Mouse (Mus musculus): ENCODE data around the gene Foxn4. TPM values are rescaled to one million over a fixed set of nuclear protein-coding genes. Genes with fewer than 3 reads are reported as not detected.
A peak's percentile ranks its signal among the peaks of the same experiment; 100 is the strongest.

Foxn4 gene
- polyA plus RNA-seq, 1 experiment from 2014 or later: not detected

DNA sequence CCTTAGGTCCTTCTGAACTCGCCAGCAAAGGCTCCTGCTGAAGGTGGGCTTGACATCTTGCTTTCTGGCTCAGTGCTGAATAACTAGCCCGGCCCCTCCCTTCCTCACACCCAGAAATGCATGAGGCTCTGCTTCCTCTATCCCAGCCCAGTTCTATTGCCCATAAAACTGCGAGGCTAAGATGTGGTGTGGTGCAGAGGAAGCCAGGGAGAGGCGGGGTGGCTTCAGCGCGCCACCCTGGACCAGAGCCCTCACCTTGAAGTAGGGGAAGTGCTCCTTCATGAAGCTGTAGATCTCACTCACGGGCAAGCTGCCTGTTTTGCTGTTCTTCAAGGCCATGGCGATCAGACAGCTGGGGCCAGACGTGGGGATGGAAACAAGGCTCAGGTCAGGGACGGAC, 14.1 kb downstream of the Foxn4 start:
- 65% methylated on average over 10 of the region's 10 CpGs for WGBS
- no peak for TF ChIP-seq CTCF (IDR thresholded peaks at IDR 0.05; ENCODE audit: low read depth)
- TF ChIP-seq EP300 (optimal IDR thresholded peaks at IDR 0.05): no peak
- DNase-seq (ENCODE audit: low spot score): no peak

DNA sequence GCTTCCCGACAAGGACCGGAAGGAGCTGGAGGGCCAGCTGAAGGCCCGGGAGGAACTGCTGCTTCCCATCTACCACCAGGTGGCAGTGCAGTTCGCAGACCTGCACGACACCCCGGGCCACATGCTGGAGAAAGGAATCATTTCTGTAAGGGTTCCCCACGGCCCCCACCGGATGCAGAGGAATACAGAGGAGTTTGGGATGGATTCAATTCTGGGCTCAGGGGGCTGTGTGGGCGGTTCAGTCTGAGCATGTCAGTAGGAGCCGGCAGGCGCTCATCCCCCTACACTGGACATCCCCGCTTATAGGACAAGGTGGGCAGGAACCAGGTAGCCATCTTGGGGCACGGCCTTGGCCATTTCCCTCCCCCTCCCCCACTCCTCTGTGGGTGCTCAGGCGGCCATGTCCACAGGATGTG, 25.4 kb downstream of the Foxn4 start:
- H3K36me3 ChIP-seq (ENCODE audit: control insufficient read depth, insufficient read depth, low read length): no peaks in the 10 kb centered on the region
- WGBS: 18% methylated on average over 14 of the region's 14 CpGs
- TF ChIP-seq CTCF (IDR thresholded peaks at IDR 0.05; ENCODE audit: low read depth) (peak; percentile 94), EP300 (optimal IDR thresholded peaks at IDR 0.05) (no peak)
- no peak overlapping the region for H3K4me2 ChIP-seq (replicated peaks; ENCODE audit: low read depth)
- H3K27ac ChIP-seq (replicated peaks): no peak overlapping the region
- H3K9ac ChIP-seq (ENCODE audit: low read length): no peak overlapping the region
- ATAC-seq (ENCODE audit: low FRiP score, low TSS enrichment): peak; percentile 61
- no peaks in the 10 kb centered on the region for H3K9me3 ChIP-seq (ENCODE audit: control insufficient read depth, low read length)
- H3K4me3 ChIP-seq (ENCODE audit: low read depth, low read length): no peak overlapping the region
- DNase-seq (ENCODE audit: low spot score): peak; percentile 82
- no peaks in the 10 kb centered on the region for H3K4me1 ChIP-seq (replicated peaks; ENCODE audit: control insufficient read depth, insufficient read depth)
- no peaks in the 10 kb centered on the region for H3K27me3 ChIP-seq (ENCODE audit: control insufficient read depth, insufficient read depth, low read length)

More for the DNA sequence above, 14.1 kb downstream of the Foxn4 start:
- Histone ChIP-seq H3K27me3 (ENCODE audit: control insufficient read depth, insufficient read depth, low read length) (no peaks in the 10 kb centered on the region), H3K36me3 (ENCODE audit: control insufficient read depth, insufficient read depth, low read length) (no peaks in the 10 kb centered on the region), H3K4me1 (replicated peaks; ENCODE audit: control insufficient read depth, insufficient read depth) (no peaks in the 10 kb centered on the region), H3K4me3 (ENCODE audit: low read depth, low read length) (no peak overlapping the region), H3K4me2 (replicated peaks; ENCODE audit: low read depth) (no peak overlapping the region), H3K9ac (ENCODE audit: low read length) (no peak overlapping the region), H3K9me3 (ENCODE audit: control insufficient read depth, low read length) (no peaks in the 10 kb centered on the region), H3K27ac (replicated peaks) (no peak overlapping the region)
- no peak for ATAC-seq (ENCODE audit: low FRiP score, low TSS enrichment)

DNA sequence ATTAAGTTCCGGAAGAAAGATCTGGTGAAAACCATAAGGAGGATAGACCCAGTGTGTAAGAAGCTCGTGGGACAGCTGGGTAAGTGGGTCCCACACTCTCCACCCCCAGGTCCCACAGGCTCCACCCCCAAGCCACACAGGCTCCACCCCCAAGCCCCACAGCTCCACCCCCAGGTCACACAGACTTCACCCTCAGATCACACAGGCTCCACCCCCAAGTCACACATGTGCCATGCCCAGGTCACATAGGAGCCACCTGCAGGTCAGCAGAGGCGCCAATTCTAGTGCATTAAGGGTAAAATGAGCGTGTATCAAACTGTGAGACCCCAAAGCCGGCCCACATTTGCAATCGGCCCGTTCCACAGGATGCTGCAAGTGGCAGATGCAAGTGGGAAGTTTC, 27.1 kb downstream of the Foxn4 start:
- TF ChIP-seq EP300 (optimal IDR thresholded peaks at IDR 0.05): no peak
- TF ChIP-seq CTCF (IDR thresholded peaks at IDR 0.05; ENCODE audit: low read depth): no peak
- Histone ChIP-seq H3K36me3 (ENCODE audit: control insufficient read depth, insufficient read depth, low read length) (no peaks in the 10 kb centered on the region), H3K4me3 (ENCODE audit: low read depth, low read length) (no peak overlapping the region), H3K27ac (replicated peaks) (no peak overlapping the region), H3K4me1 (replicated peaks; ENCODE audit: control insufficient read depth, insufficient read depth) (no peaks in the 10 kb centered on the region), H3K9ac (ENCODE audit: low read length) (no peak overlapping the region), H3K27me3 (ENCODE audit: control insufficient read depth, insufficient read depth, low read length) (no peaks in the 10 kb centered on the region), H3K4me2 (replicated peaks; ENCODE audit: low read depth) (no peak overlapping the region), H3K9me3 (ENCODE audit: control insufficient read depth, low read length) (no peaks in the 10 kb centered on the region)
- no peak for DNase-seq (ENCODE audit: low spot score)
- 77% methylated on average over 7 of the region's 7 CpGs for WGBS
- no peak for ATAC-seq (ENCODE audit: low FRiP score, low TSS enrichment)

DNA sequence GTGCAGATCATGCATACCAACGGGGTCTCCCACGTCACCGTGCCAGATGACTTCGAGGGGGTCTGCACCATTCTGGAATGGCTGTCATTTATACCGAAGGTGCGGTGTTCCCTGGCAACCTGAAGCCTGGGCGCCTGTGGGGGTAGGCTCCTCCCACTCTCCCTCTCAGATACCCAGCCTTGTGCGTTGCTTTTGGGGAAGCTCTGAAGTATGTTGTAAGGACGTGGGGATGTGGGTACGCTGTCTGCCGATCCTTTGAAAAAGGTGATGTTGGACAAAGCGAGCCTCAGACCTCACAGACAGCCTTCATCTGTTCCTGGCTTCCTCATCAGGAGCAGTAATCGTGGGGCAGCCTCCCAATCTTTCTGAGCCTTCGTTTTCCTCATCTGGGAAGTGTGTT, 33.9 kb downstream of the Foxn4 start:
- TF ChIP-seq EP300 (optimal IDR thresholded peaks at IDR 0.05) (no peak), CTCF (IDR thresholded peaks at IDR 0.05; ENCODE audit: low read depth) (no peak)
- Histone ChIP-seq H3K9ac (ENCODE audit: low read length) (no peak overlapping the region), H3K4me1 (replicated peaks; ENCODE audit: control insufficient read depth, insufficient read depth) (no peaks in the 10 kb centered on the region), H3K4me3 (ENCODE audit: low read depth, low read length) (no peak overlapping the region), H3K27me3 (ENCODE audit: control insufficient read depth, insufficient read depth, low read length) (no peaks in the 10 kb centered on the region), H3K36me3 (ENCODE audit: control insufficient read depth, insufficient read depth, low read length) (no peaks in the 10 kb centered on the region), H3K27ac (replicated peaks) (no peak overlapping the region), H3K4me2 (replicated peaks; ENCODE audit: low read depth) (no peak overlapping the region), H3K9me3 (ENCODE audit: control insufficient read depth, low read length) (no peaks in the 10 kb centered on the region)
- ATAC-seq (ENCODE audit: low FRiP score, low TSS enrichment) (no peak), DNase-seq (ENCODE audit: low spot score) (no peak)
- WGBS: 53% methylated on average over 14 of the region's 14 CpGs

DNA sequence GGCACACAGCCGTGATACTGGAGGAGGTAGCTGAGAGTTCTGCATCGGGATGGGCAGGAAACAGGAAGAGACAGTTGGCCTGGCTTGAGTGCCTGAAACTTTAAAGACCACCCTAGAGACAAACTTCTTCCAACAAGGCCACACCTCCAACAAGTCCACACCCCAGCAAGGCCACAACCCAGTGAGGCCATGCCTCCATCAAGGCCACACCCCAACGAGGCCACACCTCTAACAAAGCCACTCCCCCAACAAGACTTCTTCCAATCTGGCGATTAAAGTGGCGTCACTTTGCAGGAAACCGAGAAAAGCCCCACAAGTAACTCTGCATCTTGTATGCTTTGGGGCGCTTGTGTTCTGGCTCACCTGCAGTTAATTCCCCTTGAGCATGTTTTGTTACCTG, 34.7 kb downstream of the Foxn4 start:
- TF ChIP-seq EP300 (optimal IDR thresholded peaks at IDR 0.05) (no peak), CTCF (IDR thresholded peaks at IDR 0.05; ENCODE audit: low read depth) (no peak)
- DNase-seq (ENCODE audit: low spot score) (peak; percentile 23), ATAC-seq (ENCODE audit: low FRiP score, low TSS enrichment) (no peak)
- Histone ChIP-seq H3K27ac (replicated peaks) (no peak overlapping the region), H3K9ac (ENCODE audit: low read length) (no peak overlapping the region), H3K9me3 (ENCODE audit: control insufficient read depth, low read length) (no peaks in the 10 kb centered on the region), H3K27me3 (ENCODE audit: control insufficient read depth, insufficient read depth, low read length) (no peaks in the 10 kb centered on the region), H3K4me3 (ENCODE audit: low read depth, low read length) (no peak overlapping the region), H3K4me1 (replicated peaks; ENCODE audit: control insufficient read depth, insufficient read depth) (no peaks in the 10 kb centered on the region), H3K36me3 (ENCODE audit: control insufficient read depth, insufficient read depth, low read length) (no peaks in the 10 kb centered on the region), H3K4me2 (replicated peaks; ENCODE audit: low read depth) (no peak overlapping the region)
- WGBS: 25% methylated on average over 7 of the region's 7 CpGs

DNA sequence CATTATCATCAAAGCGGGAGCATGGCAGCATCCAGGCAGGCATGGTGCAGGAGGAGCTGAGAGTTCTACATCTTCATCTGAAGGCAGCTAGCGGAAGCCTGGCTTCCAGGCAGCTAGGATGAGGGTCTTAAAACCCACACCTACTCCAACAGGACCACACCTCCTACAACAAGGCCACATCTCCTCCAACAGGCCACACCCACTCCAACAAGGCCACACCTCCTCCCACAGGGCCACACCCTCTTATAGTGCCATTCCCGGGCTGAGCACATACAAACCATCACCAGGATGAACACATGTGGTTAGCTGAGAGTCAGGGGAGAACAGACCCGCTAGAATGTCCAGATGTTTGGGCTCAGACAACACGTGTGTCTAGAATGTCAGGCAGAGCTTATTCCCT, 44.7 kb downstream of the Foxn4 start:
- Histone ChIP-seq H3K36me3 (ENCODE audit: control insufficient read depth, insufficient read depth, low read length) (no peaks in the 10 kb centered on the region), H3K4me3 (ENCODE audit: low read depth, low read length) (no peak overlapping the region), H3K4me2 (replicated peaks; ENCODE audit: low read depth) (no peak overlapping the region), H3K9me3 (ENCODE audit: control insufficient read depth, low read length) (peaks cover 5% of the 10 kb centered on the region; the same call in 1 of the 2 replicates), H3K9ac (ENCODE audit: low read length) (no peak overlapping the region), H3K27ac (replicated peaks) (no peak overlapping the region), H3K27me3 (ENCODE audit: control insufficient read depth, insufficient read depth, low read length) (no peaks in the 10 kb centered on the region), H3K4me1 (replicated peaks; ENCODE audit: control insufficient read depth, insufficient read depth) (no peaks in the 10 kb centered on the region)
- WGBS: 60% methylated on average over 5 of the region's 5 CpGs
- DNase-seq (ENCODE audit: low spot score) (no peak), ATAC-seq (ENCODE audit: low FRiP score, low TSS enrichment) (no peak)
- no peak for TF ChIP-seq CTCF (IDR thresholded peaks at IDR 0.05; ENCODE audit: low read depth)
- TF ChIP-seq EP300 (optimal IDR thresholded peaks at IDR 0.05): no peak
